Mouse (Mus musculus): Measurements from ENCODE around the gene Tob1. TPM values are rescaled to one million over a fixed set of nuclear protein-coding genes. Genes with fewer than 3 reads are reported as not detected.

Tob1 gene
- polyA plus RNA-seq (2014; fragmentation: Nextera tagmentation; extraction: Ambion mirVana) = 24.2 and 30.5 TPM in 2 replicates

GRCm38 (mm10) chr11:94211124-94211603, at the start of gene Tob1:
Gene Tob1 (plus strand): TSS chr11:94211454.
- Histone ChIP-seq H3K9me3 (ENCODE audit: control insufficient read depth, low read depth, low read length) (no peaks in the 10 kb centered on the region), H3K4me1 (ENCODE audit: control insufficient read depth, insufficient read depth, low read length) (peaks cover 2% of the 10 kb centered on the region; the same call in 1 of the 2 replicates), H3K36me3 (ENCODE audit: control insufficient read depth, insufficient read depth, low read length) (peaks cover 10% of the 10 kb centered on the region), H3K4me2 (replicated peaks; ENCODE audit: low read depth, low read length) (peak within 1 kb of the TSS; percentile 94), H3K27ac (ENCODE audit: low read length) (peak within 1 kb of the TSS; percentile 98), H3K9ac (replicated peaks; ENCODE audit: low read depth, low read length) (peak within 1 kb of the TSS; percentile 94), H3K27me3 (ENCODE audit: control insufficient read depth, insufficient read depth, low read length) (no peaks in the 10 kb centered on the region), H3K4me3 (ENCODE audit: low read depth, low read length) (peak within 1 kb of the TSS; percentile 88)
- peak; percentile 96 for ATAC-seq (ENCODE audit: insufficient number of reproducible peaks, insufficient read depth, low FRiP score, low read depth)
- under 1% methylated on average over 50 of the region's 55 CpGs for WGBS

DNA sequence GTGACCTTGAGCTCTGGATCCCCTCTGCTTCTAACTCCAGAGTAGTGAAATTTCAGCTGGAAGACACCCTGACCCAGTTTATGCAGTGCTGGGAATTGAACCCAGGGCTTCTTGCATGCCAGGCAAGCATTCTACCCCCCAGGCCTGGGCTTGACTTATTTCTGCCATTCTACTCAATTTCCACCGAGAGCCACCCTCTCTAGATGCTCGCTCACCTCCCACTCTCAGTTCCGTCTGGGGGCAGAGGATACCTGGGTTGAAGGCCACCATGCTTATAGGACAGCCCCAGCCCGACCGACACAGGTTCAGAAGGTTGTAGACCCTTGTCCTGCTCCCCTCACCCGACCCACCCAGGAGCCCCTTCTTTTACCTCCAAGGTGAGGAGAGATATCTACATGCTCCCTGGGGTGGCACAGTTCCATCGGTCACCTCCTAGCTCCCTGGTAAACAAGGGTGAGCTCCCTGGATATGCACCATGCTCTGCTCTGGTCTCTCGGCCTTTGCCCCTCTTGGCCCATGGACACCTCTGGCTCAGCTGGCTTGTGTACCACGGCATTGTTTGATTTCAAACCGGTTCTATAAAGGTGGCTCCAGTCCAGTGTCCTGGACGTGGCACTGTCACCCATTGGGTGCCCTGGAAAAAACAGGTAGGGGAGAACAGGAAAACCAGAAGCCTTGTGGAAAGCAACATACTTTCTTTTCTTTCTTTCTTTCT, 49.2 kb upstream of the Tob1 start:
- ATAC-seq (ENCODE audit: insufficient number of reproducible peaks, insufficient read depth, low FRiP score, low read depth) = no peak
- Histone ChIP-seq H3K27me3 (ENCODE audit: control insufficient read depth, insufficient read depth, low read length) (no peaks in the 10 kb centered on the region), H3K36me3 (ENCODE audit: control insufficient read depth, insufficient read depth, low read length) (no peaks in the 10 kb centered on the region), H3K4me3 (ENCODE audit: low read depth, low read length) (no peak overlapping the region), H3K27ac (ENCODE audit: low read length) (peak overlapping the region; percentile 83; the same call in 1 of the 2 replicates), H3K4me1 (ENCODE audit: control insufficient read depth, insufficient read depth, low read length) (peaks cover 27% of the 10 kb centered on the region), H3K9me3 (ENCODE audit: control insufficient read depth, low read depth, low read length) (no peaks in the 10 kb centered on the region), H3K4me2 (replicated peaks; ENCODE audit: low read depth, low read length) (no peak overlapping the region), H3K9ac (replicated peaks; ENCODE audit: low read depth, low read length) (no peak overlapping the region)
- WGBS = 85% methylated on average over 11 of the region's 11 CpGs

DNA sequence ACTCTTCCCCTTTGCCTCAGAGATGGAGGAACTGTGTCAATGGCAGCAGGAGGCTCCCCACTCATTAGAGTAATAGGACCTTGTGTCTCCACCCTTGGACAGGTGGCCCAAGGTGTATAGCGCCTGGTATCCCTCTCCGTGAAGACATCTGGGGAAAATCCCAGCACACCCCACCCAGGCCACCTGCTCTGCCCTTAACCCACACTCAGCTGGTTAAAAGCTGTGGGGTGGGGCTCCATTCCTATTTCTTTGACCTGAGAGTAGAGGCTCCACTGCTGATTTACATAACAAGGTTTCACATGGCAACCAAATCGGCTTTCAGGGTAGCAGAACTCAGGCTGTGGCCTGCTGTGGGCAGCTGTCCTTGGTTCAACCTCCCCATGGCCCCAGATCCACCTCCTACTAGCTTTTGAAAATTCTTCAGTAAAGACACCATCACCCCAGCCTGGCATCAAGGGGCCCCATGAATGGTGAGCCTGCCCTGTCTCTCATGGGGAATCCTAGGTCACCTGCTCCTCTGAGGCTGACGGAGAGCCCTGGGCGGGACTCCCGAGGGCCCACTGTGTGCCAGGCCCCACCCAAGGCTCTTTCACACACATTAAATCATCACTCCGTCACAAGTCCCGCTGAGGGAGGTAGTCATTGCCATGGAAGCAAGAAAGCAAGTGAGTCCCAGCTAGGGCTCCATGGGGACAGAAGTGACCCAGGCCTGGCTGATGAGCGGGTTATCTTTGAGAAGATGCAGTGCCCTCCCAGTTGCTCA, 48.1 kb upstream of the Tob1 start:
- WGBS = 70% methylated on average over 9 of the region's 9 CpGs
- no peaks in the 10 kb centered on the region for H3K36me3 ChIP-seq (ENCODE audit: control insufficient read depth, insufficient read depth, low read length)

GRCm38 (mm10) chr11:94165745-94166144, 45.5 kb upstream of the Tob1 start:
- ATAC-seq (ENCODE audit: insufficient number of reproducible peaks, insufficient read depth, low FRiP score, low read depth) = no peak
- no peak overlapping the region for H3K27ac ChIP-seq (ENCODE audit: low read length)
- H3K4me3 ChIP-seq (ENCODE audit: low read depth, low read length) = no peak overlapping the region
- peaks cover 8% of the 10 kb centered on the region for H3K4me1 ChIP-seq (ENCODE audit: control insufficient read depth, insufficient read depth, low read length)
- no peaks in the 10 kb centered on the region for H3K9me3 ChIP-seq (ENCODE audit: control insufficient read depth, low read depth, low read length)
- no peaks in the 10 kb centered on the region for H3K27me3 ChIP-seq (ENCODE audit: control insufficient read depth, insufficient read depth, low read length)
- H3K9ac ChIP-seq (replicated peaks; ENCODE audit: low read depth, low read length) = no peak overlapping the region
- WGBS = 68% methylated on average over 4 of the region's 4 CpGs
- no peaks in the 10 kb centered on the region for H3K36me3 ChIP-seq (ENCODE audit: control insufficient read depth, insufficient read depth, low read length)
- no peak overlapping the region for H3K4me2 ChIP-seq (replicated peaks; ENCODE audit: low read depth, low read length)

More for the DNA sequence above, 48.1 kb upstream of the Tob1 start:
- Histone ChIP-seq H3K4me1 (ENCODE audit: control insufficient read depth, insufficient read depth, low read length) (peaks cover 27% of the 10 kb centered on the region), H3K4me3 (ENCODE audit: low read depth, low read length) (no peak overlapping the region), H3K4me2 (replicated peaks; ENCODE audit: low read depth, low read length) (no peak overlapping the region), H3K9ac (replicated peaks; ENCODE audit: low read depth, low read length) (no peak overlapping the region), H3K27me3 (ENCODE audit: control insufficient read depth, insufficient read depth, low read length) (no peaks in the 10 kb centered on the region), H3K9me3 (ENCODE audit: control insufficient read depth, low read depth, low read length) (no peaks in the 10 kb centered on the region), H3K27ac (ENCODE audit: low read length) (no peak overlapping the region)
- no peak for ATAC-seq (ENCODE audit: insufficient number of reproducible peaks, insufficient read depth, low FRiP score, low read depth)

DNA sequence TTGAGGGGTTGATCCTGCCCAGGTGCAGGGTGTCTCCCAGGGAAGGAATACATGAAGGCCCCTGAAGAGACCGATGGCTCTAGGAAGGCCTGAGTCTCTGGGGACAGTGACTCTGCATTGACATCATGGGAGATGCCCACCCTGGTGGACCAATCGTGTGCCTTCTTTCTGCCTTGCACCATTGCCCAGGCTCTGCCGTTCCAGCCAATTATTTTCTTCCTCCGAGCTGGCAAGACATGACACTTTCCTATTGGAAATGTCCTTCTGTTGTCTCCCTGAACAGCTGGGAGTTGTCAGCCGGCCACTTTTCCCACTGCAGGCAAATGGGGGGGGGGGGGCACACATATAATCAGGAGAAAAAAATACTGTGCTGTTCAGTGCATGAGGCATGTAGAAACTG, 43.0 kb upstream of the Tob1 start:
- no peak for ATAC-seq (ENCODE audit: insufficient number of reproducible peaks, insufficient read depth, low FRiP score, low read depth)
- no peaks in the 10 kb centered on the region for H3K36me3 ChIP-seq (ENCODE audit: control insufficient read depth, insufficient read depth, low read length)
- H3K4me2 ChIP-seq (replicated peaks; ENCODE audit: low read depth, low read length) = no peak overlapping the region
- no peak overlapping the region for H3K4me3 ChIP-seq (ENCODE audit: low read depth, low read length)
- H3K9me3 ChIP-seq (ENCODE audit: control insufficient read depth, low read depth, low read length) = no peaks in the 10 kb centered on the region
- 0 out of 2 replicates have a peak, but pooled peaks cover under 1% of the 10 kb centered on the region for H3K4me1 ChIP-seq (ENCODE audit: control insufficient read depth, insufficient read depth, low read length)
- H3K27ac ChIP-seq (ENCODE audit: low read length) = no peak overlapping the region
- no peaks in the 10 kb centered on the region for H3K27me3 ChIP-seq (ENCODE audit: control insufficient read depth, insufficient read depth, low read length)
- WGBS = 50% methylated on average over 5 of the region's 5 CpGs
- H3K9ac ChIP-seq (replicated peaks; ENCODE audit: low read depth, low read length) = no peak overlapping the region

DNA sequence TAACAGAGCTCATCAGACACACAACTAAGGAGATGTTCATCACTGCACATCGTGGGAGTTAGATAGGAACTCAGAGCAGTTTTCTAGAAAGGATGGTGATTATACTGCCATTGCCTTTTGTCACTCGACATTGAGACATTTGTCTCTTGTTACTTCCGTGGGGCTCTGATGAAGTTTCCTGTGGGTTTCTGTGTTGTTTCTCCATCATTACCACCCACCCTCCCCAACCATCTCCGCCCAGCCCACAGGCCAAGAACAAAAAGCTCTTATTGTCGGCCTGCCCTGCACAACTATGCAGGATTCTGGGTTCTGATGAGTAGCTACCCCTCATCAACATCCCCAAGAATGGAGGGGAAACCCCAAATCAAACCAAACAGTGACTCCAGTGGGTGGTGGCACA, 41.7 kb upstream of the Tob1 start:
- no peaks in the 10 kb centered on the region for H3K36me3 ChIP-seq (ENCODE audit: control insufficient read depth, insufficient read depth, low read length)
- H3K4me1 ChIP-seq (ENCODE audit: control insufficient read depth, insufficient read depth, low read length) = 0 out of 2 replicates have a peak, but pooled peaks cover 5% of the 10 kb centered on the region
- WGBS = 70% methylated on average over 5 of the region's 5 CpGs
- no peaks in the 10 kb centered on the region for H3K9me3 ChIP-seq (ENCODE audit: control insufficient read depth, low read depth, low read length)
- no peak overlapping the region for H3K9ac ChIP-seq (replicated peaks; ENCODE audit: low read depth, low read length)
- no peak overlapping the region for H3K4me3 ChIP-seq (ENCODE audit: low read depth, low read length)
- no peaks in the 10 kb centered on the region for H3K27me3 ChIP-seq (ENCODE audit: control insufficient read depth, insufficient read depth, low read length)
- H3K4me2 ChIP-seq (replicated peaks; ENCODE audit: low read depth, low read length) = no peak overlapping the region
- no peak for ATAC-seq (ENCODE audit: insufficient number of reproducible peaks, insufficient read depth, low FRiP score, low read depth)
- H3K27ac ChIP-seq (ENCODE audit: low read length) = no peak overlapping the region

DNA sequence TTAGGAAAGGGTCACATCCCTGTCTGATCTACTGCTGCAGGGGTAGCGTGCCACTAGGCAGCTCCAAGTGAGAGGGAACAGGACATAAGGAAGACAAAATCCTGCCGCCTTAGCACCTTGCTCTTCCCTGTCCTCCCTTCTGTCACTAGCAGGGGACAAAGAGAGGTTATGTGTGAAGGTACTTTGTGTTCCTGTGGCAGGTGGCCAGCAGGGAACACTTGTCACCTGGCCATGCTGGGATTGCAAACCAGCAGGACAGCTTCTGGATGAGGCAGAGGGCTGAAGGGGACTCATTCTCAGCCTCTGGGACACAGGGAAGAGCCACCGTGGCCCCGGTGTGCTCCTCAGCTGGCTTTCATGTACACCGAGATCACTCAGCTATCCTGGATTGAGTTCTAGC, 39.6 kb upstream of the Tob1 start:
- no peak for ATAC-seq (ENCODE audit: insufficient number of reproducible peaks, insufficient read depth, low FRiP score, low read depth)
- Histone ChIP-seq H3K9me3 (ENCODE audit: control insufficient read depth, low read depth, low read length) (no peaks in the 10 kb centered on the region), H3K27me3 (ENCODE audit: control insufficient read depth, insufficient read depth, low read length) (no peaks in the 10 kb centered on the region), H3K4me1 (ENCODE audit: control insufficient read depth, insufficient read depth, low read length) (peaks cover 11% of the 10 kb centered on the region; the same call in 1 of the 2 replicates), H3K4me2 (replicated peaks; ENCODE audit: low read depth, low read length) (no peak overlapping the region), H3K4me3 (ENCODE audit: low read depth, low read length) (no peak overlapping the region), H3K9ac (replicated peaks; ENCODE audit: low read depth, low read length) (no peak overlapping the region), H3K27ac (ENCODE audit: low read length) (no peak overlapping the region), H3K36me3 (ENCODE audit: control insufficient read depth, insufficient read depth, low read length) (no peaks in the 10 kb centered on the region)
- 79% methylated on average over 5 of the region's 5 CpGs for WGBS

DNA sequence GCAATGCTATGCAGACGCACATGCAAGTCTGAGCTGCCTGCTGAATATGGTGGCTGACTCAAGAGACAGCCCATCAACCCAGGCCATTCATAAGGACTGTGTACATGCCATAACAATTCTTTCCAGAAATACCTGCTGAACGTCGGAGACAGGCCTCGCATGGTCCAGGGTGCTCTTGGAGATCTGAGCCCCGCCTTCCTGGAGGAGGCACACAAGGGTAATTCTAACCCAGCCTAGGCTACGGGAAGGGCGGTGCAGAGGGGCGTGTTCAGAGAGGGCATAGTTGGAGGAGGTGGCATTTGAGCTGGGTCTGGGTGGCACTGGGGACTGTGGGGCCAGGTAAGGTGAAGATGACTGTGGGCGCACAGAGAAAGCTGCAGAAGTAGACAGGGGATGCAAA, 39.1 kb upstream of the Tob1 start:
- 60% methylated on average over 9 of the region's 9 CpGs for WGBS
- ATAC-seq (ENCODE audit: insufficient number of reproducible peaks, insufficient read depth, low FRiP score, low read depth) = peak; percentile 63
- H3K27me3 ChIP-seq (ENCODE audit: control insufficient read depth, insufficient read depth, low read length) = no peaks in the 10 kb centered on the region
- H3K4me3 ChIP-seq (ENCODE audit: low read depth, low read length) = no peak overlapping the region
- no peak overlapping the region for H3K27ac ChIP-seq (ENCODE audit: low read length)
- no peaks in the 10 kb centered on the region for H3K9me3 ChIP-seq (ENCODE audit: control insufficient read depth, low read depth, low read length)
- peaks cover 11% of the 10 kb centered on the region; the same call in 1 of the 2 replicates for H3K4me1 ChIP-seq (ENCODE audit: control insufficient read depth, insufficient read depth, low read length)
- H3K9ac ChIP-seq (replicated peaks; ENCODE audit: low read depth, low read length) = no peak overlapping the region
- H3K36me3 ChIP-seq (ENCODE audit: control insufficient read depth, insufficient read depth, low read length) = no peaks in the 10 kb centered on the region
- H3K4me2 ChIP-seq (replicated peaks; ENCODE audit: low read depth, low read length) = no peak overlapping the region

Data from stomach, embryonic 14.5 days (tissue).